Mouse (Mus musculus): ENCODE results near the gene Tbata.

- TF ChIP-seq RAD21 (IDR thresholded peaks at IDR 0.05; ENCODE audit: low read depth, low read length) (no peak), CTCF (IDR thresholded peaks at IDR 0.05 in 2 of 3, conservative IDR thresholded peaks at IDR 0.05 in 1 of 3; ENCODE audit: control insufficient read depth in 1 of 3, insufficient read depth in 1 of 3, low read depth in 2 of 3, low read length in 3 of 3, poor library complexity in 1 of 3, severe bottlenecking in 1 of 3) (no peak), MAFK (IDR thresholded peaks at IDR 0.05; ENCODE audit: borderline replicate concordance, low read depth, low read length) (no peak), GATA1 (IDR thresholded peaks at IDR 0.05; ENCODE audit: low read depth, low read length) (no peak), POLR2A (IDR thresholded peaks at IDR 0.05; ENCODE audit: control insufficient read depth in 1 of 2, insufficient read depth in 1 of 2, low read depth in 1 of 2, low read length in 2 of 2, poor library complexity in 1 of 2) (no peak), MAZ (IDR thresholded peaks at IDR 0.05; ENCODE audit: low read depth, low read length) (no peak), NELFE (IDR thresholded peaks at IDR 0.05; ENCODE audit: low read depth, low read length) (no peak), NRF1 (IDR thresholded peaks at IDR 0.05; ENCODE audit: insufficient read depth, low read depth, low read length, poor library complexity, severe bottlenecking) (no peak), GABPA (IDR thresholded peaks at IDR 0.05; ENCODE audit: low read depth, low read length) (no peak), MXI1 (IDR thresholded peaks at IDR 0.05; ENCODE audit: low read depth, low read length) (no peak), USF2 (IDR thresholded peaks at IDR 0.05; ENCODE audit: borderline replicate concordance in 1 of 2, insufficient read depth in 1 of 2, low read depth in 1 of 2, low read length in 2 of 2) (no peak), ZNF384 (IDR thresholded peaks at IDR 0.05; ENCODE audit: low read depth, low read length) (no peak), TCF12 (IDR thresholded peaks at IDR 0.05; ENCODE audit: low read depth, low read length) (no peak)
Observed at GRCm38 (mm10) chr10:61145766-61146118, 26.0 kb upstream of the Tbata start.
